Mouse (Mus musculus): ENCODE measurements around the gene Tnfaip6. TPM values are rescaled to one million over a fixed set of nuclear protein-coding genes. Genes with fewer than 3 reads are reported as not detected.

Tnfaip6 gene
- polyA plus RNA-seq, 1 experiment = 0.36 TPM

GRCm38 (mm10) chr2:52078666-52079065 is 40.9 kb downstream of the Tnfaip6 start:
- peaks cover 3% of the 10 kb centered on the region; the same call in 1 of the 2 replicates for H3K4me1 ChIP-seq (replicated peaks; ENCODE audit: control insufficient read depth, insufficient read depth, low read length)
- TF ChIP-seq POLR2A (IDR thresholded peaks at IDR 0.05; ENCODE audit: control insufficient read depth, extremely low read depth, insufficient read depth, low read length, poor library complexity) = no peak
- no peak for TF ChIP-seq CTCF (IDR thresholded peaks at IDR 0.05; ENCODE audit: borderline replicate concordance, control insufficient read depth, extremely low read depth, insufficient read depth, low read length, poor library complexity)
- WGBS = 98% methylated on average over 2 of the region's 2 CpGs
- peaks cover 44% of the 10 kb centered on the region for H3K36me3 ChIP-seq (ENCODE audit: control insufficient read depth, insufficient read depth, low read length)
- H3K27me3 ChIP-seq (ENCODE audit: control insufficient read depth, insufficient read depth, low read length) = no peaks in the 10 kb centered on the region
- no peak overlapping the region for H3K4me3 ChIP-seq (ENCODE audit: control insufficient read depth, insufficient read depth, low read length)
- H3K27ac ChIP-seq (ENCODE audit: control insufficient read depth, insufficient read depth, low read length) = no peak overlapping the region
- DNase-seq = no peak

- no peaks in the 10 kb centered on the region for H3K4me1 ChIP-seq (replicated peaks; ENCODE audit: control insufficient read depth, insufficient read depth, low read length)
- TF ChIP-seq POLR2A (IDR thresholded peaks at IDR 0.05; ENCODE audit: control insufficient read depth, extremely low read depth, insufficient read depth, low read length, poor library complexity) = no peak
- no peak for TF ChIP-seq CTCF (IDR thresholded peaks at IDR 0.05; ENCODE audit: borderline replicate concordance, control insufficient read depth, extremely low read depth, insufficient read depth, low read length, poor library complexity)
- H3K4me3 ChIP-seq (ENCODE audit: control insufficient read depth, insufficient read depth, low read length) = no peak overlapping the region
- H3K27ac ChIP-seq (ENCODE audit: control insufficient read depth, insufficient read depth, low read length) = no peak overlapping the region
- peaks cover 68% of the 10 kb centered on the region for H3K36me3 ChIP-seq (ENCODE audit: control insufficient read depth, insufficient read depth, low read length)
- no peaks in the 10 kb centered on the region for H3K27me3 ChIP-seq (ENCODE audit: control insufficient read depth, insufficient read depth, low read length)
- WGBS = 96% methylated on average over 3 of the region's 3 CpGs
- DNase-seq = no peak
Observed at GRCm38 (mm10) chr2:52084013-52084412, 46.2 kb downstream of the Tnfaip6 start.

GRCm38 (mm10) chr2:52084571-52084970 is 46.8 kb downstream of the Tnfaip6 start:
- Histone ChIP-seq H3K27me3 (ENCODE audit: control insufficient read depth, insufficient read depth, low read length) (no peaks in the 10 kb centered on the region), H3K36me3 (ENCODE audit: control insufficient read depth, insufficient read depth, low read length) (peaks cover 69% of the 10 kb centered on the region), H3K4me1 (replicated peaks; ENCODE audit: control insufficient read depth, insufficient read depth, low read length) (no peaks in the 10 kb centered on the region), H3K4me3 (ENCODE audit: control insufficient read depth, insufficient read depth, low read length) (no peak overlapping the region), H3K27ac (ENCODE audit: control insufficient read depth, insufficient read depth, low read length) (no peak overlapping the region)
- TF ChIP-seq POLR2A (IDR thresholded peaks at IDR 0.05; ENCODE audit: control insufficient read depth, extremely low read depth, insufficient read depth, low read length, poor library complexity) = no peak
- TF ChIP-seq CTCF (IDR thresholded peaks at IDR 0.05; ENCODE audit: borderline replicate concordance, control insufficient read depth, extremely low read depth, insufficient read depth, low read length, poor library complexity) = no peak
- no peak for DNase-seq
- WGBS = 97% methylated on average over 2 of the region's 2 CpGs

Other genes starting within 250 kb of the Tnfaip6 start
- gene Rbm43, start 102.8 kb upstream of the Tnfaip6 start, polyA plus RNA-seq (2012; rRNA removed) = 14.6 and 15.6 TPM in 2 replicates
- gene Nmi, start 64.5 kb upstream of the Tnfaip6 start, polyA plus RNA-seq (2012; rRNA removed) = 8.2 and 9.3 TPM in 2 replicates
- 3.9 and 4.5 TPM in 2 replicates for gene Rif1, start 34.8 kb downstream of the Tnfaip6 start, polyA plus RNA-seq (2012; rRNA removed)